Mouse (Mus musculus): ENCODE measurements around the gene Engase. TPM values are rescaled to one million over a fixed set of nuclear protein-coding genes. Genes with fewer than 3 reads are reported as not detected.

The Engase gene
- total RNA-seq (2021), result 19.0 and 32.0 TPM in 2 replicates
- long read RNA-seq, full-length matches to known transcripts, result 16 of 43 reads
- long read RNA-seq, partial matches to known transcripts, result 7 of 43 reads
- long read RNA-seq, other reads (novel, unspliced or antisense), result 20 of 43 reads

GRCm38 (mm10) chr11:118476396-118477373, at the start of gene Engase:
Engase (plus strand) TSS chr11:118476829.
- DNase-seq, result peak; percentile 97

- DNase-seq, result no peak
These were observed 49.3 kb upstream of the Engase start for GRCm38 (mm10) chr11:118427266-118427779.

- DNase-seq, result no peak
These were observed 48.6 kb upstream of the Engase start, which contains the start of gene C1qtnf1 for GRCm38 (mm10) chr11:118427986-118428385. C1qtnf1 (plus strand) TSS chr11:118428203.

GRCm38 (mm10) chr11:118428460-118428868, 48.2 kb upstream of the Engase start:
- no peak for DNase-seq

DNA sequence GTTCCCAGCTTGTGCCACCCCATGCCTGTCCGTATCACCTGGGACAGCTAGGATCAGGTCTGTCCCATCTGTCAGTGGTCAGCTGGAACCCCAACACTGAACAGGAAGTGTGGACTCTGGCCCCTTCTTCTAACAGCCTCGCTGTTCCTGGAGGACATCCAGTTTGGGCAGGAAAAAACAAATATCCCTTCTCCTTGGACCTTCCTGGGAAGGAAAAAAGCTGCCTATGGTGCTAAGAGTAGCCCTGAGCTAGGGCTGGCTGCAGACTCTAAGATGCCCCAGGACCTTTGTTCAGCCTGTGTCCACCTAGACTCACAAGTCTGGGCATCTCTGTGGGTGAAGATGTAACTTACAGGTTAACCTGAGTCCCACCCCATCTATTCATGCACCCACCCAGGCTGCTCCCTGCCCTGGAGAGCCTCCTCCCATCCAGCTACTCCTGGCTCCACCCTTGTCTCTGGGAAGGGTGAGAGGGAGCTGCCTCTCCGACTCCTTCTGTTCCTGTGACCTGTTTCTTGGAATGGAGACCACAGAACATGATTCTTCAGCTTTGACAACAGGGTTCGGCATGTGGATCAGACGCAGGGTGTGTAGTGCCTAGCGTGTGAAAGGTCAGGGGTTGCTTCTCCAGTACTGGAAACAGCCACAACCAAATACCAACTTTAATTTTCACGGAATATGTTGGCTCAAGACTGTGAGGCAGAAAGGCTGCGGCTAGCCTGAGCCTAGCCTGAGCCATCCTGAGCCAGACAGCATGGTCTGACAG, 47.5 kb upstream of the Engase start:
- DNase-seq, result no peak

DNA sequence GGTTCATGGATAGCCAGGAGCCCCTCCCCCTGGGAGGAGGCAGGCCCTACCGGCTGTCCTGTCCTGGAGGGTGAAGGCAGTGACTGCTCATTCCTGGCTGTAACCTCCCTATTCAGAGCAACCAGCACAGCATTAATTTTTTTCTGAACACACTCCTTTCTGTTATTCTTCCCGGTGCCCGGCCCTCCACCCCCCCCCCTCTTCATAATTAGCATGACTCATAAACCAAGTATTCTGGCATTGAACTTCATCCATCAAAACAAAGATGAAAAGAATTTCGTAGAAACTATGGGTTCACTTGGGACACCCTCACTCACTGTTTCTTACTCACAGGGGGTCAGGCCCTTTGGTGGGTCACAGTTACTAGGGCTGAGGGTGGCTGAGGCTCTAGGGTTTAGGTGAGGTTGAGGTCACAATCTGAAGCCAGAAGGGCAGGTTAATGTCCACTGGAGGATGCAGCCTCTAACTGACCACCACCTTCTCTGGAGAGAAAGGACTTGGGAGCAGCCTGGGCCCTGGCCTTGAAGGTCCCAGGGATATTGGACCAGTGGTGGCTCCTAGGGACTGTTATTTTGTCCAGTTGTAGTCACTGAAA, 46.2 kb upstream of the Engase start:
- DNase-seq, result no peak

GRCm38 (mm10) chr11:118431100-118431948, 45.3 kb upstream of the Engase start:
- DNase-seq, result no peak

DNA sequence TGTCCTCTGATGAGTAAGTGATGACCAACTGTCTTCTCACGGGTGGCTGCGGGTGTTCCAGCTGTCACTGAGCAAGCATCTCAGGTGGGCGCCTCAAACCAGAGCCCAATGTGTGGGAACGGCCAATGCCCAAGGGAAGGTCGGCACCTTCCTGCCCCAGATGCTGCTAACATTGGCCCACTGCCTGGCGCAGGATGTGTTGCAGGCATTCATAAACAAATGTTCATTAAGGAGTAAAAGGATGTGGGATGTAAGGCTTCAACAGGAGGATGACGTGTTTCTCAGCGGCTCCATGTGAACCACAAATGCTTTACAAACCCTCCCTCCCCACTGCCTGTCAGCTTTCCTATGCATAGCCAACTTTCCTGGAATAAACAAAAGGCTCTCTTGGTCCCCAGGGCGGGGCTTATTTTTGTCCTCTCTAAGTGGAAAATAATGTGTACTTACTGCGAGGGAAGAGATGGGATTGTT, 43.2 kb upstream of the Engase start:
- no peak for DNase-seq

DNA sequence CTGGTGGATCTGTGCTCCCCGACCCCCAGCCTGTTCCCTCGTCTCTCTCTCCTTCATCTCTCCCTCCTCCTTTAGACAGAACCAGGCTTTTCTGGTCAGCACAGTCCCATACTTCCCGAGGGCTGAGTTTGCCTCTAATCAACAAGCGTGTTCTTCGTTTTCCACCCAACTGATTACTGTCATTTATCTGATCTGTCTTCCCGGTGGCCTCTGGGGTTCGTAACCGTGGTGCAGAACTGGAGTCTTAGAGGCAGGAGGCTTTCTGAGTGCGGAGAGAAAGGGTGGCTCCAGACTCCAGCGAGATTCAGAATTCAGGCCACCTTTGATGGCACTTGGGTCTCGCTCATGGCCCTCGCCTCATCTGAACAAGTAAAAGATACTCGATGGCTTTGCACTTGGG, 42.5 kb upstream of the Engase start:
- DNase-seq, result no peak

- DNase-seq, result no peak
These were observed 40.1 kb upstream of the Engase start for GRCm38 (mm10) chr11:118436471-118436935.

DNA sequence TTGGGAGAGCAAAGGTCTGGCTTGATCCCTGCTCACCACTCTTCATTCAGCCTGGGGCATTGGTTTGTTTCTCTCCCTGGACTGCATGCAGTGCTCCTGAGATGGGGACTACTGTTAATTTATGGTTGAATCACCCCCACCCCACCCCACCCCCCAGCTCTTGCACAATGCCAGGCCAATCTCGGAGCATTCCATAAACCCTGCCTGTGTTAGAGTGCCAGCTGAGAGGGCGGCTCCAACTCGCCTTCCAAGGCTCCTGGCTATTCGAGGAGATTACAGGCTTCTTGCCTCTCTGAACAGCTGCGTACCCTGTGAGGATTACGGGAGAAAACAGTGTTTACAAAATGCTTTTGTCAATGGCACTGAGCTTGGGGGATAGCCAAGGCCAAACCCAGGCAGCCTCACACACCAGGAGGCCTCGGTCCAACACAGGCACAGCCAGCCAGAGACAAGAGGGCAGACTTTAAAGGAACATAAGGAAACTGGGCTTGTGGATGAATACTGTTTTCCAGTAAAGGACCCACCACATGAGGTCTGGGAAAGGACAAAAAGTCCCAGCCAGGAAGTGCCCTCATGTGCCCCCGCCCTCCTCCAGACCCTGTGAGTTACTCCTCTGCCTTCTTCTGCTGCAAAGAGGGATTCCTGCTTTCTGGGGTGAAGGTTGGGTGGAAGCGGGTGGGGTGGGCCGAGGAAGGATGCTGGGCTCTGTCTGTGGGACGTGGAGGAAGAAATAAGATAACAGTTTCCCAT, 37.8 kb upstream of the Engase start:
- DNase-seq, result no peak

- DNase-seq, result no peak
These were observed 33.9 kb upstream of the Engase start for GRCm38 (mm10) chr11:118442691-118443090.

GRCm38 (mm10) chr11:118443201-118443970, 33.2 kb upstream of the Engase start:
- peak; percentile 85 for DNase-seq

GRCm38 (mm10) chr11:118445843-118446242, 30.8 kb upstream of the Engase start:
- peak; percentile 67 for DNase-seq

DNA sequence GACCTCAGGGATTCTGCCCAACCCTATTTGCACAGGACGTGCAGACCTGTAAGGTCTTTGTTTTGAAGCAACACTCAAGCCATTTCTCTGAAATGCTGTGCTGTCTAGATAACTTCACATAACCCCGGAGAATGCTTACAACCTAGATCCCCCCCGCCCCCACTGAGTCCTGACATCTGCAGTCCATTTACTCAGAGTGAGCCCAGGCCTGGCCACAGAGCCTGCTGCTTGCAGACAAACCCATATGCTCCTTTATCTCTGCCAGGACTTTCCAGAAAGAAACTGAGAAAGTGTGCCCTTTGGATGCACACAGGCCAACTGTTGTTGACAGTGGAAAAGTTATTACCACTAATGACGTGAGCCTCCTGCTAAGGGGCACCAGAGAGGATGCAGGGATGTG, 29.3 kb upstream of the Engase start:
- DNase-seq, result no peak

DNA sequence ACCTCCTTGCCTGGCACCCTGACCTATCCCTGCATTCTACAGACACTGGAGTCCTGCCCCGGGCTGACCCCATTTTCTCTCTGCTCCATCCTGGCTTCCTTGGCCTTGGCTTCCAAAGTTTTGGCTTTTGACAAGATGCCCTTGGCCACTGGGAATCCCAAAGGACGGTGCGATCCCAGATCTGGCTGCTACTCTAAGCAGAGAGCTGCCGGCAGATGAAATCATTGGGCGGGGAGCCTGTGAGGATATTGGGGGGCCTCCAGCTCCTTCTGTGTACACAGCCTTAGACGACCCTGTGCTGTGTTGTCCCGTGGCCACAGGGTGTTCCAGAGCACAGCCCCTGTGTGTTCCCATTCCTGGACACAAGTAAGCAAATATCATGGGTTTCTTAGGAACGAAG, 28.2 kb upstream of the Engase start:
- no peak for DNase-seq

DNA sequence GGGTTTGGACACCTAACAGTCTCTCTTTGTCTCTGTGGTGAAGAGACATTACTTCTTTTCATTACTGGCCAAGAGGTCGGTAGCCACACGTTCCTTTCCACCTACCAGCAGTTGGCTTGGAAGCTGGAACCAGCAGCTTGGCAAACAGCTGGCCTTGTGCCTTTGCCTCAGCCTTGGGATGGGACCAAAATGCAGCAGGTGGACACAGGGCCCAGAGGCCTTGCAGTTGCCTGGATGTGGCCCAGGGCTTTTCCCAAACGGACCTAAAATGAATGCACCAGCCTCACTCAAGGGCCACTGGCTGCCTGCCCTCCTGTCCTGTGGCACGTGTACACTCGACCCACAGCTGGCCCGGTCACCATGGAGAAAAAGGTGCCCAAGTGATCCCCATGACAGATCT, 25.4 kb upstream of the Engase start:
- peak; percentile 51 for DNase-seq

DNA sequence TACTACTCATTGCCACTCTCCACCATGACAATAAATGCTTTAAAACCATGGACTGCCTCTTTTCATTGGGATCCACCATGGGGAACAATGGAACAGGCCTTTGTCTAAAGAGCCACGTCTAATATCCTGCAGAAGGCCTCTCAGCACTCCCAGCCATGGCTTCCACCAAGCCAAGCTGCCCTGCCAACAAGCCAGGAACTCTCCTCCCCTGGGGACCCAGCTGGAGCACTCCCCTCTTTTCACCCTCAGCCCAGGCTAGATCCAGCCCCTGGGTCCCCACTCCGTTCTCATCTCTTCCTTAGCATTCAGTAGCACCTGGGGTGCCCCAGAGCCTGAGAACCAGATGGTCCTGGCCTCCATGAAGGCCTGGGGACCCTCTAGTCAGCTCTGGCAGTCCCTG, 23.7 kb upstream of the Engase start:
- no peak for DNase-seq
